Mouse (Mus musculus): ENCODE measurements around the gene Ccdc92. TPM values are rescaled to one million over a fixed set of nuclear protein-coding genes. Genes with fewer than 3 reads are reported as not detected.

Ccdc92 gene
- total and polyA plus RNA-seq, 3 experiments: 7.6 to 467 (median 40.3) TPM

DNA sequence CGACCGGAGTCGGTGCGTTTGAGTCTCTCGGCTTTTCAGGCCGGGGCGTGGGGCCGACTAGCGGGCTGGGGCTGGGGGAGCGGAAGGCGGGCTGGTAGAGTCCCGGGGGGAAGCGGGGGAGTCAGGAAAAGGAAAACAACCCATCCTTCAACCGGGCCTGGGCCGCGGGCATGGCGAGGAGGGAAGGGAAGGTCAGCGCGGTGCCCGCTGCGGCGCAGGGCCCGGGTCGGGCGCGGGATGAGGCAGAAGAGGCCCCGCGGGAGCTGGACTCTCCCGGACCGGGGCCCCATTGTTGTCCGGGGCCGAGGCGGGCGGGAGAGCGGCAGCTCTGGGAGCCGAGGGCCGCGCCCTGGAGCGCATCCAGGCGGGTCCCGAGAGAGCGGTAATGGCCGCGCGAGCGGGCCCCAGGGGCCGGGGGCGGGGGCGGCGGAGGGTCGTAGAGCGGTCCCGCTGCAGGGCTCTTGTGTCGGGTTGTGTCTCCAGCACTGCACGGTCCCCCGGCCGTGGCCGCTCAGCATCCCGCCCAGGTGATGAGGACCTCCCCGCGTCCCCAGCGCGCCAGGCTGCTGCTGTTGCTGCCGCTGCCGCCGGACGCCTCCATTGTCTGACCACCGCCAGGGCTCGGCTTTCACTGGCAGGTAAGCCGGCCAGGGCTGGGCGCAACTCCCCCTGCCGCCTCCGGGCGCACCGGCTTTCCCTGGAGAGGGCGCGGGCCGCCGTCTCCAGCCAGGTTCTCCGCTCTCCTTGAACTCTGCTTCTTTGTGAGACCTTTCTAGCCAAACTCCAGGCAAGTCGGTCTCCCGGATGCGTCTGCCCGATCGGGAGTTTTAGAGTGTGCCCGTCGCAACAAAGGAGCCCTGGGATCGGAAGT lies 882 bp upstream of the Ccdc92 start:
- no peaks in the 10 kb centered on the region for H3K9me3 ChIP-seq (replicated peaks; ENCODE audit: insufficient read depth, low read length)
- peak overlapping the region; percentile 63 for H3K27ac ChIP-seq (ENCODE audit: control insufficient read depth, low read depth, low read length)
- peaks cover 36% of the 10 kb centered on the region for H3K79me2 ChIP-seq (ENCODE audit: control insufficient read depth, insufficient read depth, low read length, poor library complexity)
- H3K4me1 ChIP-seq (ENCODE audit: control insufficient read depth in 1 of 2, insufficient read depth in 2 of 2, low read length in 2 of 2): peaks cover 13 to 16% of the 10 kb centered on the region in 2 experiments
- no peaks in the 10 kb centered on the region for H3K27me3 ChIP-seq (ENCODE audit: control insufficient read depth in 1 of 2, insufficient read depth in 2 of 2, low read length in 2 of 2)
- H3K9ac ChIP-seq (ENCODE audit: control insufficient read depth, low read depth, low read length, poor library complexity, severe bottlenecking): peak overlapping the region; percentile 98
- H3K36me3 ChIP-seq (ENCODE audit: control insufficient read depth in 1 of 2, insufficient read depth in 2 of 2, low read length in 2 of 2): peaks cover 0 to 28% of the 10 kb centered on the region in 2 experiments; a peak in 3 of 4 replicates
- TF ChIP-seq ZKSCAN1 (IDR thresholded peaks at IDR 0.05; ENCODE audit: low read depth, low read length) (no peak), EP300 (IDR thresholded peaks at IDR 0.05; ENCODE audit: low read depth in 1 of 2, low read length in 2 of 2) (no peak), UBTF (IDR thresholded peaks at IDR 0.05; ENCODE audit: borderline replicate concordance, insufficient read depth, low read depth, low read length) (0 out of 2 replicates have a peak, but pooled peaks have one; percentile 17), SIN3A (IDR thresholded peaks at IDR 0.05; ENCODE audit: low read length) (peak; percentile 16; the same call in 1 of the 2 replicates), RCOR1 (IDR thresholded peaks at IDR 0.05; ENCODE audit: low read depth, low read length) (0 out of 2 replicates have a peak, but pooled peaks have one; percentile 12)
- DNase-seq (ENCODE audit: low read depth, low spot score): peak; percentile 38
- H3K4me3 ChIP-seq (ENCODE audit: control insufficient read depth in 1 of 2, insufficient read depth in 1 of 2, low read depth in 2 of 2, low read length in 2 of 2): peak overlapping the region; percentile 73 to 89

DNA sequence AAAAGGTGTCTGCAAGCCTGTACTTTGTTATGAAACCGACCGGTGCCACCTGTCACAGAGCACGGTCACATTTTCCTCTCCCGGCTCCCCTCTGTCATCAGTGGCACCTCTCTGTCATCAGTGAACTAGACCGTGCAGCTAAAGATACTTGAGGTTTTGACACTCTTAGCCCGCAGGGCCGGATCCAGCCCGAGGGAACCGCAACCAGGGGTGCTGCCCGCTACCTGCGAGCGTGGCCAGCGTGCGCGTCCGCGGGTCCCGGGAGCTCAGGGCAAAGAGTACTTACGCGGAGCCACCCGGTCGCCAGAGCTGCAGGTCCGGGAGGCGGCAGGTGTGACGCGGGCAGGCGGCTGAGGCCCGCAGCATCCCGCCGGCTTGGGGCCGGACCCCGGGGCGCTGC lies 761 bp downstream of the Ccdc92 start:
- Histone ChIP-seq H3K4me3 (ENCODE audit: control insufficient read depth in 1 of 2, insufficient read depth in 1 of 2, low read depth in 2 of 2, low read length in 2 of 2) (peak overlapping the region; percentile 70 to 86), H3K36me3 (ENCODE audit: control insufficient read depth in 1 of 2, insufficient read depth in 2 of 2, low read length in 2 of 2) (peaks cover 0 to 28% of the 10 kb centered on the region in 2 experiments; a peak in 3 of 4 replicates), H3K27ac (ENCODE audit: control insufficient read depth, low read depth, low read length) (no peak overlapping the region), H3K9ac (ENCODE audit: control insufficient read depth, low read depth, low read length, poor library complexity, severe bottlenecking) (peak overlapping the region; percentile 84), H3K79me2 (ENCODE audit: control insufficient read depth, insufficient read depth, low read length, poor library complexity) (peaks cover 31% of the 10 kb centered on the region), H3K4me1 (ENCODE audit: control insufficient read depth in 1 of 2, insufficient read depth in 2 of 2, low read length in 2 of 2) (peaks cover 13 to 16% of the 10 kb centered on the region in 2 experiments), H3K27me3 (ENCODE audit: control insufficient read depth in 1 of 2, insufficient read depth in 2 of 2, low read length in 2 of 2) (no peaks in the 10 kb centered on the region), H3K9me3 (replicated peaks; ENCODE audit: insufficient read depth, low read length) (no peaks in the 10 kb centered on the region)
- DNase-seq (ENCODE audit: low read depth, low spot score): peak; percentile 47
- TF ChIP-seq MXI1 (IDR thresholded peaks at IDR 0.05; ENCODE audit: low read depth, low read length): peak; percentile 33
- no peak for TF ChIP-seq MAZ (IDR thresholded peaks at IDR 0.05; ENCODE audit: low read depth, low read length)
- TF ChIP-seq NELFE (IDR thresholded peaks at IDR 0.05; ENCODE audit: low read depth, low read length): no peak

- peak; percentile 17 to 42 (median 34); a peak in 4 of 6 replicates for TF ChIP-seq CTCF (IDR thresholded peaks at IDR 0.05 in 2 of 3, conservative IDR thresholded peaks at IDR 0.05 in 1 of 3; ENCODE audit: control insufficient read depth in 1 of 3, insufficient read depth in 1 of 3, low read depth in 2 of 3, low read length in 3 of 3, poor library complexity in 1 of 3, severe bottlenecking in 1 of 3)
- TF ChIP-seq RAD21 (IDR thresholded peaks at IDR 0.05; ENCODE audit: low read depth, low read length): no peak
- no peak for TF ChIP-seq USF2 (IDR thresholded peaks at IDR 0.05; ENCODE audit: borderline replicate concordance in 1 of 2, insufficient read depth in 1 of 2, low read depth in 1 of 2, low read length in 2 of 2)
- TF ChIP-seq POLR2AphosphoS2 (IDR thresholded peaks at IDR 0.05; ENCODE audit: low read length): no peak
- TF ChIP-seq E2F4 (IDR thresholded peaks at IDR 0.05; ENCODE audit: borderline replicate concordance, low read depth, low read length): no peak
- TF ChIP-seq GABPA (IDR thresholded peaks at IDR 0.05; ENCODE audit: low read depth, low read length): no peak
- no peak for TF ChIP-seq MAFK (IDR thresholded peaks at IDR 0.05; ENCODE audit: borderline replicate concordance, low read depth, low read length)
- TF ChIP-seq BHLHE40 (IDR thresholded peaks at IDR 0.05; ENCODE audit: borderline replicate concordance, low read depth, low read length): no peak
- DNase-seq (ENCODE audit: low read depth, low spot score): peak; percentile 35
- H3K79me2 ChIP-seq (ENCODE audit: control insufficient read depth, insufficient read depth, low read length, poor library complexity): peaks cover 30% of the 10 kb centered on the region
- no peaks in the 10 kb centered on the region for H3K9me3 ChIP-seq (replicated peaks; ENCODE audit: insufficient read depth, low read length)
- peaks cover 16 to 18% of the 10 kb centered on the region in 2 experiments for H3K4me1 ChIP-seq (ENCODE audit: control insufficient read depth in 1 of 2, insufficient read depth in 2 of 2, low read length in 2 of 2)
- peaks cover 0 to 28% of the 10 kb centered on the region in 2 experiments; a peak in 3 of 4 replicates for H3K36me3 ChIP-seq (ENCODE audit: control insufficient read depth in 1 of 2, insufficient read depth in 2 of 2, low read length in 2 of 2)
- H3K4me3 ChIP-seq (ENCODE audit: control insufficient read depth in 1 of 2, insufficient read depth in 1 of 2, low read depth in 2 of 2, low read length in 2 of 2): no peak overlapping the region
- H3K27me3 ChIP-seq (ENCODE audit: control insufficient read depth in 1 of 2, insufficient read depth in 2 of 2, low read length in 2 of 2): no peaks in the 10 kb centered on the region
- no peak overlapping the region for H3K27ac ChIP-seq (ENCODE audit: control insufficient read depth, low read depth, low read length)
- H3K9ac ChIP-seq (ENCODE audit: control insufficient read depth, low read depth, low read length, poor library complexity, severe bottlenecking): no peak overlapping the region
Observed at GRCm38 (mm10) chr5:124860013-124860412, 2.2 kb downstream of the Ccdc92 start.
